Mouse (Mus musculus) right cerebral cortex, postnatal 10 days (tissue): ENCODE data around the gene Pde6c.

Source experiments
- DNase-seq, 2 experiments: peaks; one replicate each; pipeline ENCODE4 v3.0.0; 2021; ENCODE audit warnings: low spot score in 2 of 2

Gene Pde6c

GRCm38 (mm10) chr19:38143540-38144271 lies 11.1 kb downstream of the Pde6c start:
- no peak for DNase-seq

GRCm38 (mm10) chr19:38156243-38156642 lies 23.7 kb downstream of the Pde6c start:
- no peak for DNase-seq

GRCm38 (mm10) chr19:38161648-38162354 lies 29.2 kb downstream of the Pde6c start:
- no peak for DNase-seq

GRCm38 (mm10) chr19:38164633-38165032 lies 32.1 kb downstream of the Pde6c start:
- no peak for DNase-seq

DNA sequence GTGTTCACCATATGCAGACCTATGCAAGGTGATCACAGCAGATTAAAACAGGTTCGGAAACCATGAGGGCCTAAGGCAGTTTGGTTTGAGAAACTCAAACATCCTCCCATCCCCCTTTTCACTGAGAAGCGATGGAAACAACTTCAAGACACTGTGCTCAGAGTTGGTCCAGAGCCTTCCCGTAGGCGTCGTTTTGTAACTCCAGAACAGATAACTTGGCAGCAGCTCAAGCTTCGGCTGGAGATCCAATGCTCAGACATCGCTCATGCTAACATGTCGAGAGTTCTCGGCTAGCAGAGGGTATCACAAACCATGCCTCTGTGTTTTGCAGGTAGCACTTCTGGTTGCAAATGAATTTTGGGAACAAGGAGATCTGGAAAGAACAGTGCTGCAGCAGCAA lies 47.1 kb downstream of the Pde6c start:
- no peak for DNase-seq

DNA sequence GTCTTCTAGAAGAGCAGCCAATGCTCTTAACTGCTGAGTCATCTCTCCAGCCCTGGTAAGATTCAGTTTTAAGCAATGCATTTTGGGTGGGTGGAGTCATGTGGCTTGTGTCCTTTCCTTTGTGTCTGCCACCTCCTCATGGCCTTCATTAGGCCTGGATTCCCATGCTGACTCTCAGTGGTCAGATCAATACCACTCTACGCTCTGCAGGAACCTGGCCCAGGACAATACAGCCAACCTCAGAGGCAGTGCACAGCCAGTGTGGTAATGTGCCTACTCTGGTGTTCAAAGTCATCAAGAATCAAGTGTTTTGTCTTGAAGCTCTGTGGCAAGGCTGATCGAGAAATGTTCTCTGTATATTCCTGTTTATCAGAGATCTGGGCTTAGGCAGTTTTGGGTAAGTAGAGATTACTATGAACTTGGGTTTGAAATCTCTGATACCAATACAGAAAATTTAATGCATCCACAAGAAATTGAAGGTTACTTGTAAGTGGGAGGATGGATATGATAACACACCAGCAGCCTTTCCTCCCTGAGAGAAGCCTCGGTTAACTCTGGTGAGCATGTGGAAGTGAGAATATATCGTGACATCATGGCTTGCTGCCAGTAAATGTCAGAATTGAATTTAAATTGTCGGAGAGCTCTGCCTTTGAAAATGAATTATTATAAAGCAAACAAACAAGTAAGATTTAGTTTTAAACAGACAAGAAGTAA lies 54.2 kb downstream of the Pde6c start:
- DNase-seq: no peak

GRCm38 (mm10) chr19:38187345-38187680 lies 54.7 kb downstream of the Pde6c start:
- no peak for DNase-seq

GRCm38 (mm10) chr19:38190606-38191005 lies 58.0 kb downstream of the Pde6c start:
- no peak for DNase-seq

- DNase-seq: no peak
Observed at GRCm38 (mm10) chr19:38191446-38191845, 58.9 kb downstream of the Pde6c start.

- DNase-seq: no peak
Observed at GRCm38 (mm10) chr19:38195245-38195644, 62.7 kb downstream of the Pde6c start.

DNA sequence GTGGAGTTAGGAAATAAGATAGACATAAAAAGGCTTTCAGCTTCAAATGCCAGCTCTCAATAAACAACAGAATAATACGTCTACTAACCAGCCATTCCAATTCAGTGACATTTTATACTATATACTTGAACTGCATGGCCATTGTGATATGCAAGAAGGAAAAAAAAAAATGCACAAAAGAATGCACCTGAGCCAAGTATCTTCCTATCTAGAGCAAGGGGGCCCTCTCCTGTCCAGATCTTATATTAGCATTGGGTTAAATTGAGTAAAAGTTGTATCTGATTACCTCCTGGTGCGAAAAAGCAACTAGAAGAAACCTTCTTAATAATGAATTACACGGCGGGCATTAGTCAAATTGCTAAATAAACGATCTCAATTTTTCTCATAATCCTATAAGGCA lies 66.2 kb downstream of the Pde6c start:
- no peak for DNase-seq

DNA sequence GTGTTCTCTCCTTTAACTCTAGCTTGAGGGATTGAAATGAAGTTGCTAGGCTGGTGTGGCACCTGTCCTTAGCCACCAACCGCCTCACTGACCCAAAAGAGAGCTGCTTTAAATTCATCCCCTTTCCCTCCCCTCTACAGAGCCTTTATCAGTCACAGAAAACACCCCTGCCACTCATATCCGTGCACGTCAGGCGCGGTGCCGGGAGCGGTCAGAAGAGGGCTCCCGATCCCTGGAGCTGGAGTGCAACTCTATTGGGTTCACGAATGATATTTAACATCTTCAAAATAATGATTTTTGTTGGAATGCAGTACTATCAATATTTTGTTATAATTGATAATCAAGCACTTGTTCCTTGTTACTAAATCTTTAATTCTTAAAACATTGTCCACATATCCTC lies 74.1 kb downstream of the Pde6c start:
- DNase-seq: peak in 1 of 2 experiments; percentile 55

GRCm38 (mm10) chr19:38217696-38218095 lies 85.1 kb downstream of the Pde6c start:
- DNase-seq: no peak

DNA sequence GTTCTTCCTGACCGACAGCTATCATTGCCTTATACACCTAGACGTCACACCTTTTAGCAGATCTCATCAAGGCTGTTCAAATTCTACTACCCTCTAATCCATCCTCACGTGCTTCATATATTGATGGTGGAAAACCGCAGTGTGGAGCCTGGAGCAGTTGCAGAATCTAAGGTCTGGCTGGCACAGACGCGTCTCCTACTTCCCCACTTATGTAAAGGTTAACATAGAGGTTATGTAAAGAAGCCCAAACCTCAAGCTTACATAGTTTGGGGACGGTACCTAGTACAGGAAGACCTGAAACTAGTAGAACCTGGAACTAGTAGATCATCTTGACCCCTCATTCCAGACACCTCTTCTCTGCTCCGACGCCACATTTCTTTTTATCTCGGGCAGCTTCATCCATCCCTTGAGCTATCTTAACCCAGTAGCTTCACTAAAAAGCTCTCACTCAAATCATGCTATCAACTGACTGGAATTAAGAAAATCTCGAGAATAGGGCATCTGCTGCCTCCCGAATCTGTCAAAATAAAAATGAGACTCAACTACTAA lies 90.8 kb downstream of the Pde6c start:
- no peak for DNase-seq

DNA sequence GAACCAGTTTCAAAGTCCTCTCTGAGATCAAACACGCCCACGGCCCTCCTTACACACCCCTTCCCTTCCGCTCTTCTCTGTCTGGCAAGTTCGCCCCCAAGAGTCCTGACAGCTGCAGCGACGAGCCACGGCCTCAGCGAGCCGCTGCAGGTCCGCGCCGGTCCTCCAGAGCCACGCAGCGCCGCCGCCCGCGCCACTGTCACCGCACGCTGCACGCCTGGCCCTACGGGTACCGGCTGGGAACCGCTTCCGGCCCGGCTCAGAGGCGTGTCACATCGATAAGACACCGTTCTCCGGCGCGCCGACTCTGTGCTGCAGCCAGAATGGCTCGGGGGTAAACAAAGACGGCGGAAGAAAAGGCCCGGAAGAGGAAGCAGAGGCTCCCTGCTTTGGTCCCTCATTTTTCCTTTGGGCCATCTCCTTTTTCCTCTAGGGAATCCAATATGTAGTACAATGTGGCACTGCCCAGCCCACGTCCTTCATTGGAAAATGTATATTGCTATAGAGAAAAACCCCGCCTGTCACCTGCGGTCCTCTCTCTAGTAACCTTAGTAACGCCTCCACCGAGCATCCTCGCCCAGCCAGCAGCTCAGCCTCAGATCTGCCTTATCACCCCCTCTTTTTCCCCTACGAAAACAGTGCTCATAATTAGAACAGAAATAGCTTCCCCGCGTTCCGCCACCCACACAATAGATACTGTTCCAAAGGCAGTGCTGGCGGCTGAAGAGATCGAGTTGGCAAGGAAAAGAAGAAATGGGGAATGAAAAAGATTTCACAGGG lies 91.5 kb downstream of the Pde6c start, which contains the start of gene Fra10ac1:
Fra10ac1 (minus strand) TSS at position 252 of the 780 bp plus-strand sequence.
- DNase-seq: peak; percentile 96

DNA sequence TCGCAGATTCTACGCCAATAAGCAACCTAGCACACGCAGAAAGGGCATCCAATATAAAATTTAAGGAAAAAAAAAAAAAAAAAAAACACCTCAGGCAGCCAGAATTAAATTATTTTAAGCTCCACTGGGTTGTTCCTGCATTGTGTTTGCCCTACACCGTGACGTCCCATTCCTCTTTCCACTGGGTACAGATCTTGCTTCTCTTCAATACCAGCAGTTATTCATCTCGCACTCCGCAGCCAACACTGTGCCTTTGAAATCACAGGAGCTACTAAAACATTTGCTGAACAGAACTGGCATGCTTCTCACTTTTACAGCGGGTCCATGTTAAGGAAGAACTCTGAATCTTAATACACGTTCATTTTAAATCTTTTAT lies 92.1 kb downstream of the Pde6c start:
- peak; percentile 69 to 78 for DNase-seq

GRCm38 (mm10) chr19:38228699-38229098 lies 96.1 kb downstream of the Pde6c start:
- DNase-seq: peak in 1 of 2 experiments; percentile 25

DNA sequence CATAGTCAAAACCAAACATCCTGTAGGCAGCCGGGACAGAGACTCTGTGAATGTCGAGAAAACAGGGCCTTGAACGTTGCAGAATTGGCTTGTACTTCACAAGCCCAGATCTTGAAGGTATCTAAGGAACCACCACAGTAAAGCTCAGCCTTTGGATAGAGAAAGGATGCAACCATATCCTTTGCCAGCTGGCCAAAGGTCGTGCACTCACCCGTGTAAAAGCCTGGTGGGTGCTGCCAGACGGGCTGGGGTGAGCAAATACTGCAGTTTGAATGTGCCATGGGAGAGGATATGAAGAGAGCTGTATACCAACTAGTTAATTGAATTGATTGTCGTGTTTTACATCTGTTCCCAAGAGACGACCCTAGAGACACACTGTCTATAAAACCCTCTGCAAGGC lies 99.5 kb downstream of the Pde6c start:
- DNase-seq: no peak

DNA sequence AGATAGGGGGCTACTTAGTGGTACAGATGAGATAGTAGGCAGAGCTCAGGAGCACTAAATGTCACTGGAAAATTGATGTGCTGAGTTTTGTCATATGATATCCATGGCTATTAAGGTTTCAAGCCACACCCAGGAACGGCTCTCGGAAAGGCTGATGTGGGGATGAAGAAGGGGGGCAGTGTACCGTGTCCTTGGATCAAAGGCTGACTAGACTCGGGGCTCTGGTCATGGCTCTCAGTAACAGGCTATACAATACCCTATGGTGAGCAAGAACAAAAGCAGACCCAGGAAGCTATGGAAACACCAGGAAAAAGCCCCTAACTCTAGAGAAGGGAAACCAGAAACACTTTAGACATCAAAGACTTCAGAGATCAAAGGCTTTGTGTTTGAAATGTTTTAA lies 99.9 kb downstream of the Pde6c start:
- no peak for DNase-seq
